Mouse (Mus musculus) heart, postnatal 10 days (tissue): Measurements from ENCODE around the gene Gm10638. TPM values are rescaled to one million over a fixed set of nuclear protein-coding genes. Genes with fewer than 3 reads are reported as not detected.

ENCODE experiments used
- DNase-seq, 2 experiments: peaks; one replicate each; pipeline ENCODE4 v3.0.0; 2021
- intact Hi-C: fragments of 180-260 bp; cut with DNase I; formaldehyde crosslinking; loops from one replicate; pipeline ENCODE4 v1.15.1; 2025
- total RNA-seq, 2 experiments: library from RNA; stranded (reverse); gene quantifications; 2 replicates each; pipeline ENCODE4 v1.2.3; 2021

Gm10638 gene
- total RNA-seq: 1 to 10 TPM; 3.5 to 3.9 TPM

DNA sequence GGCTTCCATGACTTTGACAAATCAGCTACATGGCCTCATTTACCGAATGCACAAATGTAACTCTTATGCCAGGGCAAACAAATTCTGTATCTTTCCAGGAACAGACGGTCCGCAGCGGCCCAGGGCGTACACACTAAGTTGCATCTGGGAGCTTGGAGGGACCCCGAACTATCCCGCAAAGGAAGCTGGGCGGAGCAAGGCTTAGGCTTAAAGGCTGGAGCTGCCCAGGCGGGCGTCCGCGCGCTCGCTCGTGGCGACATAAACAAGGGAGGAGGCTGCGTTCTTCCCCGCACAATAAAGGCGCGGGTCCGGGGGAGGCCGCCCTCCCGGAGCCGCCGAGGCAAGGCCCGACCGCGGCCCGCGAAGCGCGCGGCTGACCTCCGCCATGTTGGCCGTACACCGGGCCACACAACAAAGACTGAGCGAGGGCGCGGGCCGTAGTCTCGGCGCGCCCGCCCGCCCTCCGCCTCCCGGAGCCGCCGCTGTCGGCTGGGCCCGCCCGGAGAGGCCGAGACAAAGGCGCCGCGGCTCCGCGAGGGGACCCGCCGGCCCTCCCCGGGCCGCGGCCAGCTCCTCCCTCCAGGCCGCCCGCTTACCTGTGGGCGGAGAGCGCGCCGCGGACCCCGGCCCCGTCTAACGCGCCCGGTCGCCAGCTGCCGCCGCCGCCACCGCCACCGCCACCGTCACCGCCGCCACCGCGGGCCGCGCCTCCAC, at the start of gene Gm10638, which contains the start of gene Siah1a:
Gene Gm10638 (plus strand): TSS at position 479 of the 714 bp plus-strand sequence.
Gene Siah1a (minus strand): TSS at position 714 of the 714 bp plus-strand sequence.
- DNase-seq: peak; percentile 79 to 82

GRCm38 (mm10) chr8:86695703-86696102, 49.8 kb upstream of the Gm10638 start:
- intact Hi-C loops: no loop called here
- DNase-seq: no peak

More for the DNA sequence above, at the start of gene Gm10638, which contains the start of gene Siah1a:
- intact Hi-C loops: loop anchor here (2.0 to 5.0 kb wide), 3 partner anchors 41 to 157 kb away; partner anchors contain the start of gene N4bp1

DNA sequence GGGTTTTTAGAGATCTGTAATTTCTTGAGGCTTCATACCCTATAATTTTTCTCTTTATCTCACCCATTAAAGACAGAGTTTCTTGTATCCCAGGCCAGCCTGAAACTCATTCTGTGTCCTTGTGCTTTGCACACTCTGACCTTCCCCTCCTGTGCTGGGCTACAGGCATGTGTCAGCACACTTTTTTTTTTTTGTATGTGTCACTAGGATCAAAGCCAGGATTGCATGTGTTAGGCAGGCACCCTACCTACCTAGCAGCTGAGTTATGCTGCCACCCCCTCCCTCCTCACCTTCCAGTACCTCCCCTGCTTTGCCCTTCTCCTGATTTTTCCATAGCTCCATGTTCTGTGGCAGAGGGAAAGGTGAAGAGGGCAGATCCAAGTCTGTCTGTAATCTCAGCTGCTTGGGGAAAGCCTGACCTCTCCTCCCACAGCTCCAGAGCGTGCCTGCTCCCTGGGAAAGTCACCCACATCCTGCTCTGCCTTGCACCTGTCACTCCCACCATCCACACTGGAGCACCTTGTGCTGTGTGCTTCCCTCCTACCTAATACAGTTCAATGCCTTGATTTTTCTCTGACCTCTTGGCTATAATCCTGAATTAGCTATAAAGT, 46.6 kb upstream of the Gm10638 start:
- intact Hi-C loops: no loop called here
- no peak for DNase-seq

- intact Hi-C loops: no loop called here
- DNase-seq: no peak
These were observed 46.0 kb upstream of the Gm10638 start for GRCm38 (mm10) chr8:86699471-86699870.

- no peak for DNase-seq
These were observed 43.0 kb upstream of the Gm10638 start for GRCm38 (mm10) chr8:86702453-86702852.

DNA sequence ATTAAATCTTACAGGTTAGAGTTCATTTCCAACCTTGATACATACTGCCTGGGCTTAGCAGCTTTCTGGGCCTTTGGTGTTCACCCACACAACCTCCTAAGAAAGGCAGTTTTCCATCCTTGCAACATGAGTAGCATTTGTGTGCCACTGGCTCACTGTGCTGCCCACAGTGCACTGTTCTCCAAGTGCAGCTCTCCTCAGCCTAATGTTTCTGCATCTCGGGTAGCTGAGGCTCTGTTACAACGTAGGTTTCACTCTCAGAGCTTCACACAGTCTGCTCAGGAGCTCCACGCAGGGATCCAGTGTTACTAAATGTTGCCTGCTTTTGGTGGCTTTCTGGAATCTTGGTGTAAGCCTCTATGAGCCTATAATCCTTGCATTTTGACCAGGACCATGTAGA, 40.2 kb upstream of the Gm10638 start:
- no peak for DNase-seq
- intact Hi-C loops: no loop called here

More at GRCm38 (mm10) chr8:86702453-86702852, 43.0 kb upstream of the Gm10638 start:
- intact Hi-C loops: no loop called here

GRCm38 (mm10) chr8:86706756-86707155, 38.7 kb upstream of the Gm10638 start:
- intact Hi-C loops: no loop called here

GRCm38 (mm10) chr8:86707873-86708272, 37.6 kb upstream of the Gm10638 start:
- intact Hi-C loops: no loop called here

More at GRCm38 (mm10) chr8:86706756-86707155, 38.7 kb upstream of the Gm10638 start:
- DNase-seq: no peak

DNA sequence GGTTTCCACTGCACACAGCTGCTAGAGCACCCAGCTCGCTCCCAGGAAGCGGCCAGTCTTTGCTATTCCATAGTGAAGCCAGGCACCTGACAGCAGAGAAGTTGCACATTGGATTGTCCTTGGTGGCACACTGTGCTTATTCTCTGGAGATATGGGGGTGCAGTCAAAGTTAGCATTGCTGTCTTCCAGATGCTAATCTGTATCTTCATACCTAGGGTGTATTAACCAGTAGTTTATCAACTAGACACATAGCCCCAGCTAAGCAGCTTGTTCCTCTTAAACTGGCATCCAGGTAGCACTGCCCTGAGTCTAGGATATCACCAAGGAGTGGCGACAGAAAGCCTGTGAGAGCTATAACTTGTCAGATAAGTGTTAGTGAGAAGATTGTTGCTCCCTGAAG, 32.9 kb upstream of the Gm10638 start:
- intact Hi-C loops: no loop called here
- no peak for DNase-seq

More at GRCm38 (mm10) chr8:86707873-86708272, 37.6 kb upstream of the Gm10638 start:
- no peak for DNase-seq

GRCm38 (mm10) chr8:86713407-86714188, 31.9 kb upstream of the Gm10638 start:
- intact Hi-C loops: no loop called here

DNA sequence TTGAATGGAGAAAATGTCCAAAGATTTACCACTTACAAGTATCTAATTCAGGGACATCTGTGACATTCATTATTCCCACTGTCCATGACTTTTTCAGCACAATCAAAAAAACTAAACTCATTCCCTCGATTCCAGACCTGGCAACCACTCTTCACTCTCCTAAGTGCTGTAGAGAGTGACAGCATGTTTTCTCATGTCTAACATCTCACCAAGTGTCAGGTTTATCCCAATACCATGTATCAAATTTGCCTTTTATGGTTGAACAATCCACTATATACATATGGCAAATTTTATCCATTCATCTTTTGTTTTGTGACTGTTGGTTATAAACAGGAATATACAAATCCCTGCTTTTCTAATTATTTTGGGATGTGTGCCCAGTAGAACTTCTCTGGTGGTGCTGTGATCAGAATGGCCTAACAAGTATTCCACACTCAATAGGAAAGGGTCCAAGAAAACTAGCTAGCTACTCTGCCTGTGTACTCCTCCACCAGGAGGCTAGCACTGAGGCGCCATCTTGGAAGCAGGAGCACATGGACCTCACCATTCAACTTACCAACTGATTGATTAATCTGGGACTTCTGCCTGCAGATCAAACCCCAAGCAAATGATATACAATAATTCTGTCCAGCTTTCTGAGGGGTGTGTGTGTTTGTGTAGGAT, 27.0 kb upstream of the Gm10638 start:
- DNase-seq: no peak
- intact Hi-C loops: loop anchor here (5.0 kb wide), 1 partner anchor 76 kb away; no protein-coding TSS in a partner anchor

More at GRCm38 (mm10) chr8:86713407-86714188, 31.9 kb upstream of the Gm10638 start:
- DNase-seq: no peak

DNA sequence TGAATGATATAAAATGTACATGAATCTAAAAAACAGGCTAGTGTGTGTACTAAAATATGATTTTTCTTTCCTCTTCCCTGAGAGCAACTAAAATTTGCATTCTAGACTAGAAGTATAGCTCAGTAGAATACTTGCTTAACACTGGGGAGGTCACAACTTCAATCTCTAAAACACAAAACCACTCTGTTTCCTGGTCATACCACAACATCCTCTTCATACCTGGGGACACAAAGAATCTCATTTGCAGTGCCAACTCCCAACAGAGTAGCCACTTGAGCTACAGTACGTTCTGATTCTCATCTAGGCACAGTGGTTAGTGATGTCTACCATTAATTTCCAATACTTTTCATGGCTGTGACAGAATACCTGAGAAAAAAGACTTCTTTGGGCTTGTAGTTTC, 26.1 kb upstream of the Gm10638 start:
- DNase-seq: no peak
- intact Hi-C loops: loop anchor here (5.0 kb wide), 1 partner anchor 77 kb away; no protein-coding TSS in a partner anchor

DNA sequence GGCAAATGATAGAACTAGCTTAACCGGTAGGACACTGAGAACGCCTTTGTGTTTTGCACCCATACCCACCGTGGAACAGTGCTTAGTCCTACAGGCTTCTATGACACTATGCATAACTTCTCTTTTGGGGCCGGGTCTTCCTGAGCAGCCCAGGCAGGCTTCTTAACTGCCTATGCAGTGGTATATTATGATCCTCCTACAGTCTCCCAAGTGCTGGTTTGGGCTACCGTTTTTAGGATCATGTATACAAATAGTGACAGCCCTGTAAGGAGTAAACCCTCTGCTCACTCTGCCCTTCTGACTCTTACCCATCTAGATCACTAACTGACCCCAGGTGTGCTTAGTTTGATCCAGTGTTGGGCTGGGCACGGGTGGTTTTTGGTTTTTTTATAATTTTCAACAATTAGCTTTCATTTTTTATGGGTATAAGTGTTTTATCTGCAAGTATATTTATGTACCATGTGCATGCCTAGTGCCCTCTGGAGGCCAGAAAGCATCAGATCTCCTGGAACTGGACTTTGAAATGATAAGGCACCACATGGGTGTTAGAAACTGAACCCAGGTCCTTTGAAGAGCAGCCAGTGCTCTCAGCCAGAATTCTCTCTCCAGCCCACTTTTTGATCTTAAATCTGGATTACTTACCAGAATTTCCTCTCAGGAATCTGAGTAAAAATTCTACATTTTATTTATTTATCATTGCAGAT, 24.6 kb upstream of the Gm10638 start:
- intact Hi-C loops: no loop called here
- DNase-seq: no peak

- intact Hi-C loops: no loop called here
- DNase-seq: no peak
These were observed 24.0 kb upstream of the Gm10638 start for GRCm38 (mm10) chr8:86721490-86721889.

GRCm38 (mm10) chr8:86726959-86727358, 18.5 kb upstream of the Gm10638 start:
- no peak for DNase-seq
- intact Hi-C loops: no loop called here

- DNase-seq: peak in 1 of 2 experiments; percentile 31
These were observed 17.1 kb upstream of the Gm10638 start for GRCm38 (mm10) chr8:86728224-86728950.

DNA sequence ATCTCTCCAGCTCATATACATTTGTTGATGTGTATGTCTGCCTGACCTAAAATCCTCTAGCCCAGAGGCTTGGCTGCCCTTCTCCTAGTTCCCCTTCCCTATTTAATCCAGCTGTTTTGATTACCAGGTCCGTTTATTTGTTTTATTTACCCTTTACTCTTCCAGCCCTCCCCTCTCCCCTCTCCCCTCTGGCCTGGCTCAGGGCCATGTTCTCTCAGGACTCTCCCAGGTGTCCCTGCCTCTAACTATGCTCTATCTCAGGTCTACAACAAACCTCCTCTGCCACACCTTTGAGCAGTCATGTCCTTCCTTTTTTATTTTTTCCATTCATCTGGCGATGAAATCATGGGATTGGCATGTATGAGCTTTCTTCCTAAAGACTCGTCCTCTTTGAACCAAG, 15.2 kb upstream of the Gm10638 start:
- no peak for DNase-seq
- intact Hi-C loops: no loop called here

More at GRCm38 (mm10) chr8:86728224-86728950, 17.1 kb upstream of the Gm10638 start:
- intact Hi-C loops: no loop called here

DNA sequence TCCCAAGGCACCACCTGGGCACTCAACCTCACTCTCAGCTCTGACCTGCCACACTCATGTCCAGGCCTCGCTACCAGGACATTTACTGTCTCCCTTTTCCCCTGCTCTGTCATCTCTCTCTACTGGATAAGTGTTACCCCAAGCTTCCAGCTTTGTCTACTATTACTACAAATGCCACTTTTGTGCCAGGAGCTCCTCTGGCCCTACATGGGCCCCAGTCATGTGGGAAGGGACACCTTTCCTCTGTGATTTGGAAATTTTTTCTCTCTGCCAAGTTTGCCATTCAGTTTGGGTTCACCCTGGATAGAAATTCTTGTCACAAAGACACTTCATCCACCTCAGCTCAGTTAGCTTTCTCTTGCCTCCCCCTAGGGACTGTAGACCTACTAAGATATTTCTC, 14.6 kb upstream of the Gm10638 start:
- DNase-seq: no peak
- intact Hi-C loops: no loop called here

DNA sequence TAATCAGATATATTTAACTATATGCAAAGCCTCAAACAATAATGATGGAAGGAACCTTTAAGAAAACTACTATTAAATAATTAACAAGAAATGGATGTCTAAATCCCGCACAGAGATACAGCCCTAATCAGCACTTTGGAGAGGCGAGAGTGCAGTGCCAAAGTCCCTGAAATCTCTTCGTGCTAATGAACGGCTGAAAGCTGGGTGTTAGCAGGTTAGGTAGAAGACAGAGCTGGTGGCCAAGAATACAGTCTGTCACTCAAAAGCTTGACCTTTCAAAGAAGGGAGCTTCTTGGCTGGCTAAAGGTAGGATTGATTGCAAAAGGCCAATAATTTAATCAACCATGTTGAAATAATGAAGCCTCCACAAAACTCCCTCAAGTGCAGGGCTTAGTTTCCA, 11.3 kb upstream of the Gm10638 start:
- DNase-seq: no peak

More for the DNA sequence above, 11.3 kb upstream of the Gm10638 start:
- intact Hi-C loops: no loop called here
